Mouse (Mus musculus): ENCODE measurements around the gene Prdm12. TPM values are rescaled to one million over a fixed set of nuclear protein-coding genes. Genes with fewer than 3 reads are reported as not detected.

Gene Prdm12
- polyA plus RNA-seq, 2 experiments = 0.03 TPM; not detected in 1

- Histone ChIP-seq H3K9ac (ENCODE audit: low read depth, low read length, severe bottlenecking) (no peak overlapping the region), H3K4me2 (replicated peaks; ENCODE audit: low read depth, low read length, severe bottlenecking) (no peak overlapping the region), H3K9me3 (ENCODE audit: control insufficient read depth, low read length) (no peaks in the 10 kb centered on the region), H3K36me3 (ENCODE audit: control insufficient read depth, insufficient read depth, low read length) (no peaks in the 10 kb centered on the region), H3K4me3 (replicated peaks; ENCODE audit: low read length) (no peak overlapping the region), H3K4me1 (ENCODE audit: control insufficient read depth, insufficient read depth, low read length) (0 out of 2 replicates have a peak, but pooled peaks cover under 1% of the 10 kb centered on the region), H3K27me3 (ENCODE audit: control insufficient read depth, insufficient read depth, low read length) (peaks cover 94% of the 10 kb centered on the region), H3K27ac (replicated peaks; ENCODE audit: low read depth, low read length) (no peak overlapping the region)
- no peak for ATAC-seq (ENCODE audit: low FRiP score, low read depth)
- no peak for DNase-seq (ENCODE audit: low spot score)
- TF ChIP-seq POLR2A (IDR thresholded peaks at IDR 0.05; ENCODE audit: borderline replicate concordance, extremely low read depth, insufficient read depth, insufficient read length) = no peak
- WGBS = under 1% methylated on average over 17 of the region's 18 CpGs
Observed at GRCm38 (mm10) chr2:31641929-31642328, 2.1 kb downstream of the Prdm12 start.

GRCm38 (mm10) chr2:31653971-31654853, 14.4 kb downstream of the Prdm12 start:
- no peaks in the 10 kb centered on the region for H3K36me3 ChIP-seq (ENCODE audit: control insufficient read depth, insufficient read depth, low read length)
- H3K4me2 ChIP-seq (replicated peaks; ENCODE audit: low read depth, low read length, severe bottlenecking) = peak overlapping the region; percentile 95
- WGBS = 1% methylated on average over 62 of the region's 109 CpGs
- no peaks in the 10 kb centered on the region; the same call in 1 of the 2 replicates for H3K9me3 ChIP-seq (ENCODE audit: control insufficient read depth, low read length)
- H3K27me3 ChIP-seq (ENCODE audit: control insufficient read depth, insufficient read depth, low read length) = peaks cover 62% of the 10 kb centered on the region
- H3K4me1 ChIP-seq (ENCODE audit: control insufficient read depth, insufficient read depth, low read length) = peaks cover 8% of the 10 kb centered on the region; the same call in 1 of the 2 replicates
- H3K4me3 ChIP-seq (replicated peaks; ENCODE audit: low read length) = peak overlapping the region; percentile 49
- no peak overlapping the region for H3K27ac ChIP-seq (replicated peaks; ENCODE audit: low read depth, low read length)
- TF ChIP-seq POLR2A (IDR thresholded peaks at IDR 0.05; ENCODE audit: borderline replicate concordance, extremely low read depth, insufficient read depth, insufficient read length) = no peak
- H3K9ac ChIP-seq (ENCODE audit: low read depth, low read length, severe bottlenecking) = peak overlapping the region; percentile 28
- ATAC-seq (ENCODE audit: low FRiP score, low read depth) (no peak), DNase-seq (ENCODE audit: low spot score) (no peak)

GRCm38 (mm10) chr2:31654854-31655559, 15.2 kb downstream of the Prdm12 start:
- H3K36me3 ChIP-seq (ENCODE audit: control insufficient read depth, insufficient read depth, low read length) = no peaks in the 10 kb centered on the region
- peak overlapping the region; percentile 49 for H3K4me3 ChIP-seq (replicated peaks; ENCODE audit: low read length)
- no peak for ATAC-seq (ENCODE audit: low FRiP score, low read depth)
- no peak overlapping the region for H3K9ac ChIP-seq (ENCODE audit: low read depth, low read length, severe bottlenecking)
- H3K4me1 ChIP-seq (ENCODE audit: control insufficient read depth, insufficient read depth, low read length) = peaks cover 8% of the 10 kb centered on the region; the same call in 1 of the 2 replicates
- H3K9me3 ChIP-seq (ENCODE audit: control insufficient read depth, low read length) = no peaks in the 10 kb centered on the region; the same call in 1 of the 2 replicates
- no peak overlapping the region for H3K27ac ChIP-seq (replicated peaks; ENCODE audit: low read depth, low read length)
- H3K27me3 ChIP-seq (ENCODE audit: control insufficient read depth, insufficient read depth, low read length) = peaks cover 55% of the 10 kb centered on the region
- DNase-seq (ENCODE audit: low spot score) = no peak
- WGBS = 4% methylated on average over 22 of the region's 22 CpGs
- peak overlapping the region; percentile 95; the same call in 1 of the 2 replicates for H3K4me2 ChIP-seq (replicated peaks; ENCODE audit: low read depth, low read length, severe bottlenecking)
- TF ChIP-seq POLR2A (IDR thresholded peaks at IDR 0.05; ENCODE audit: borderline replicate concordance, extremely low read depth, insufficient read depth, insufficient read length) = no peak

GRCm38 (mm10) chr2:31656374-31656773, 16.5 kb downstream of the Prdm12 start:
- Histone ChIP-seq H3K36me3 (ENCODE audit: control insufficient read depth, insufficient read depth, low read length) (no peaks in the 10 kb centered on the region), H3K9ac (ENCODE audit: low read depth, low read length, severe bottlenecking) (no peak overlapping the region), H3K27ac (replicated peaks; ENCODE audit: low read depth, low read length) (no peak overlapping the region), H3K27me3 (ENCODE audit: control insufficient read depth, insufficient read depth, low read length) (peaks cover 45% of the 10 kb centered on the region), H3K4me3 (replicated peaks; ENCODE audit: low read length) (no peak overlapping the region), H3K9me3 (ENCODE audit: control insufficient read depth, low read length) (no peaks in the 10 kb centered on the region; the same call in 1 of the 2 replicates), H3K4me2 (replicated peaks; ENCODE audit: low read depth, low read length, severe bottlenecking) (no peak overlapping the region), H3K4me1 (ENCODE audit: control insufficient read depth, insufficient read depth, low read length) (peaks cover 8% of the 10 kb centered on the region; the same call in 1 of the 2 replicates)
- 76% methylated on average over 7 of the region's 7 CpGs for WGBS
- TF ChIP-seq POLR2A (IDR thresholded peaks at IDR 0.05; ENCODE audit: borderline replicate concordance, extremely low read depth, insufficient read depth, insufficient read length) = no peak
- no peak for ATAC-seq (ENCODE audit: low FRiP score, low read depth)
- no peak for DNase-seq (ENCODE audit: low spot score)

Data from limb, embryonic 14.5 days (tissue).